Comparison of ENCODE assay signal across 13 mouse cellular contexts in genomic region chr8:82665131-82665530, GRCm38 (mm10).
DNase-seq lines count a peak whose midpoint lies in the region.
"Had no signal": no experiment of that assay in that cellular context is flagged by ENCODE, and none has a peak within 500 bp of the region (broad histone marks: within the 10 kb centered on the region; RNA-seq: fewer than 3 reads in every experiment).

No protein-coding gene starts in this region.

- DNase-seq in adrenal gland, adult 2 months = peak; percentile 26
- no peak for DNase-seq in adrenal gland, adult 18-20 months (ENCODE audit: low spot score in 2 of 2)
- peak; percentile 63 for DNase-seq in adrenal gland, postnatal 10 days
- DNase-seq in adrenal gland, postnatal 4 days (ENCODE audit: low spot score in 2 of 2) = no peak
- DNase-seq in gonadal fat pad, adult 2 months (ENCODE audit: low read depth) = peak; percentile 30
- DNase-seq in spleen, postnatal 10 days (ENCODE audit: low spot score in 2 of 2) = no peak
- DNase-seq: B cell, adult 2 months; cerebellum, adult 11-12 months; cerebellum, adult 2 months; cerebellum, adult 9-10 months; cerebellum, postnatal 10 days; cerebellum, postnatal 25 days; forebrain, postnatal 0 days had no signal

Comparison
In these comparisons a context has a peak if more than half of its experiments do, and no peak if none do; other contexts are left out.
1. DNase-seq: peak in adrenal gland, adult 2 months (single experiment), adrenal gland, postnatal 10 days (single experiment) and gonadal fat pad, adult 2 months (single experiment); none in adrenal gland, adult 18-20 months (0 of 2), adrenal gland, postnatal 4 days (0 of 2) and spleen, postnatal 10 days (0 of 2).